ENCODE assay signal across 18 mouse cellular contexts in the genomic region with DNA sequence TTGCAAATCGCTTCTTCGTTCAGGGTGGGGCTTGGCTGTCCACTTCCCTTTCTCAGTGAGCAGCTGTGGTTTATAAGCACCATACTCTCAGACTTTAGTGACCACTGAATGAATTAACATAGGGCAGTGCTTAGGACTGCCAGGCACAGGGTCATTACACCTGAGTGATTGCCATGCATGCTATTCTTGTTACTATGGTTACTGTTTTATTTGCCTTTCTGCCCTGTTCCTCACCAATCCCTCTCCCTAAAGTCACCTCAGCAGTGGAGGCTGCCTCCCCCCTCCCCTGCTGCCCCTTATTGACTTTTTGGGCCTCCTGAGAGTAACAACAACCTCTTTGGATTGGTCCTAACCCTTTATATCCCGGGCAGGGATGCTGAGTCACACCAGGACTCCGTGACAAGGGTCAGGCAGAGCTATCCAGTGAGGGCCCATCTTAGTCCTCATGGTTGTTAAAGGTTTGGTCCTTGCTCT. TPM values are rescaled to one million over a fixed set of nuclear protein-coding genes. Genes with fewer than 3 reads are reported as not detected.
DNase-seq lines count a peak whose midpoint lies in the region; ATAC-seq and TF ChIP-seq lines count a peak whose summit lies in the region.
"Had no signal": no experiment of that assay in that cellular context is flagged by ENCODE, and none has a peak within 500 bp of the region (broad histone marks: within the 10 kb centered on the region; RNA-seq: fewer than 3 reads in every experiment).

No protein-coding gene starts in this region.

- H3K4me3 ChIP-seq in hindbrain, postnatal 0 days (ENCODE audit: low read length) = no peak overlapping the region
- H3K4me3 ChIP-seq in hindbrain, embryonic 14.5 days (replicated peaks; ENCODE audit: low read length) = no peak overlapping the region
- H3K4me3 ChIP-seq in midbrain, embryonic 11.5 days (ENCODE audit: low read depth, low read length) = no peak overlapping the region
- H3K4me3 ChIP-seq in midbrain, postnatal 0 days (ENCODE audit: low read depth, low read length) = no peak overlapping the region
- no peak overlapping the region for H3K4me3 ChIP-seq in intestine, postnatal 0 days (ENCODE audit: low read depth, low read length)
- no peak overlapping the region for H3K4me3 ChIP-seq in stomach, embryonic 16.5 days (replicated peaks; ENCODE audit: low read length)
- H3K4me3 ChIP-seq: embryonic facial prominence, embryonic 15.5 days; midbrain, embryonic 10.5 days had no signal

- DNase-seq in hindbrain, postnatal 0 days (ENCODE audit: low spot score) = no peak
- no peak for DNase-seq in hindbrain, embryonic 14.5 days (ENCODE audit: low spot score)
- peak; percentile 59 for DNase-seq in midbrain, embryonic 11.5 days (ENCODE audit: low spot score, missing footprints)
- DNase-seq in midbrain, postnatal 0 days (ENCODE audit: low spot score) = no peak
- no peak for DNase-seq in adipocyte (ENCODE audit: low spot score)
- DNase-seq in Muller cell, postnatal 12 days (ENCODE audit: inconsistent ontology term) = no peak
- DNase-seq: cerebellum, adult 18-20 months; retina, postnatal 1 day; thymus, adult 2 months had no signal

- H3K27ac ChIP-seq in hindbrain, postnatal 0 days = no peak overlapping the region
- no peak overlapping the region for H3K27ac ChIP-seq in hindbrain, embryonic 14.5 days
- no peak overlapping the region for H3K27ac ChIP-seq in midbrain, embryonic 11.5 days (ENCODE audit: low read depth, low read length)
- H3K27ac ChIP-seq in midbrain, postnatal 0 days (ENCODE audit: low read depth, low read length) = no peak overlapping the region
- H3K27ac ChIP-seq in intestine, postnatal 0 days (ENCODE audit: low read depth, low read length) = no peak overlapping the region
- no peak overlapping the region for H3K27ac ChIP-seq in stomach, embryonic 16.5 days (ENCODE audit: low read length)
- H3K27ac ChIP-seq: embryonic facial prominence, embryonic 15.5 days; midbrain, embryonic 10.5 days had no signal

- TF ChIP-seq CTCF in hindbrain, postnatal 0 days (IDR thresholded peaks at IDR 0.05; ENCODE audit: low read depth) = no peak
- TF ChIP-seq CTCF in midbrain, postnatal 0 days (IDR thresholded peaks at IDR 0.05) = no peak
- TF ChIP-seq CTCF in intestine, postnatal 0 days (IDR thresholded peaks at IDR 0.05; ENCODE audit: low read depth) = no peak

- no peaks in the 10 kb centered on the region for H3K4me1 ChIP-seq in hindbrain, postnatal 0 days (ENCODE audit: insufficient read depth, low read length)
- H3K4me1 ChIP-seq in hindbrain, embryonic 14.5 days (replicated peaks; ENCODE audit: control insufficient read depth, insufficient read depth, low read length) = no peaks in the 10 kb centered on the region
- 0 out of 2 replicates have a peak, but pooled peaks cover 3% of the 10 kb centered on the region for H3K4me1 ChIP-seq in midbrain, embryonic 11.5 days (ENCODE audit: control insufficient read depth, insufficient read depth, low read length)
- H3K4me1 ChIP-seq in midbrain, postnatal 0 days (ENCODE audit: insufficient read depth, low read length) = no peaks in the 10 kb centered on the region
- 0 out of 2 replicates have a peak, but pooled peaks cover 3% of the 10 kb centered on the region for H3K4me1 ChIP-seq in intestine, postnatal 0 days (replicated peaks; ENCODE audit: control insufficient read depth, insufficient read depth, low read length)
- peaks cover 3% of the 10 kb centered on the region for H3K4me1 ChIP-seq in stomach, embryonic 16.5 days (ENCODE audit: control insufficient read depth, insufficient read depth, low read length)
- H3K4me1 ChIP-seq: embryonic facial prominence, embryonic 15.5 days had no signal

- 0 out of 2 replicates have a peak, but pooled peaks have one; percentile 35 for ATAC-seq in hindbrain, postnatal 0 days
- ATAC-seq in hindbrain, embryonic 14.5 days (ENCODE audit: low FRiP score) = no peak
- ATAC-seq in midbrain, embryonic 11.5 days (ENCODE audit: low FRiP score) = peak; percentile 70; the same call in 1 of the 2 replicates
- no peak for ATAC-seq in midbrain, postnatal 0 days (ENCODE audit: low FRiP score)
- peak; percentile 37; the same call in 1 of the 2 replicates for ATAC-seq in intestine, postnatal 0 days
- peak; percentile 75; the same call in 1 of the 2 replicates for ATAC-seq in stomach, embryonic 16.5 days (ENCODE audit: insufficient read depth, low FRiP score)
- ATAC-seq: forebrain, embryonic 16.5 days; hindbrain, embryonic 16.5 days had no signal

- no peak overlapping the region for H3K9ac ChIP-seq in hindbrain, postnatal 0 days (replicated peaks; ENCODE audit: low read length)
- no peak overlapping the region for H3K9ac ChIP-seq in hindbrain, embryonic 14.5 days
- no peak overlapping the region for H3K9ac ChIP-seq in midbrain, embryonic 11.5 days (ENCODE audit: low read length)
- no peak overlapping the region for H3K9ac ChIP-seq in midbrain, postnatal 0 days (replicated peaks; ENCODE audit: low read length, poor library complexity, severe bottlenecking)
- no peak overlapping the region for H3K9ac ChIP-seq in intestine, postnatal 0 days (ENCODE audit: low read depth, low read length)
- no peak overlapping the region for H3K9ac ChIP-seq in stomach, embryonic 16.5 days (ENCODE audit: low read length)
- H3K9ac ChIP-seq: embryonic facial prominence, embryonic 15.5 days had no signal

- no peaks in the 10 kb centered on the region for H3K9me3 ChIP-seq in hindbrain, postnatal 0 days (ENCODE audit: low read length)
- H3K9me3 ChIP-seq in hindbrain, embryonic 14.5 days (ENCODE audit: control insufficient read depth, low read length) = no peaks in the 10 kb centered on the region
- H3K9me3 ChIP-seq in midbrain, embryonic 11.5 days (ENCODE audit: control insufficient read depth, low read length) = no peaks in the 10 kb centered on the region
- no peaks in the 10 kb centered on the region for H3K9me3 ChIP-seq in midbrain, postnatal 0 days (ENCODE audit: low read length)
- H3K9me3 ChIP-seq in intestine, postnatal 0 days (ENCODE audit: control insufficient read depth) = no peaks in the 10 kb centered on the region
- no peaks in the 10 kb centered on the region for H3K9me3 ChIP-seq in stomach, embryonic 16.5 days (replicated peaks; ENCODE audit: control insufficient read depth, low read length)
- H3K9me3 ChIP-seq: embryonic facial prominence, embryonic 15.5 days; midbrain, embryonic 10.5 days had no signal

- WGBS in hindbrain, postnatal 0 days = 56% methylated on average over 4 of the region's 4 CpGs
- 55% methylated on average over 4 of the region's 4 CpGs for WGBS in hindbrain, embryonic 14.5 days
- 51% methylated on average over 4 of the region's 4 CpGs for WGBS in midbrain, embryonic 11.5 days
- 65% methylated on average over 4 of the region's 4 CpGs for WGBS in midbrain, postnatal 0 days
- 36% methylated on average over 4 of the region's 4 CpGs for WGBS in intestine, postnatal 0 days
- 46% methylated on average over 4 of the region's 4 CpGs for WGBS in stomach, embryonic 16.5 days

- no peak overlapping the region for H3K4me2 ChIP-seq in hindbrain, postnatal 0 days (ENCODE audit: low read depth, low read length)
- no peak overlapping the region for H3K4me2 ChIP-seq in hindbrain, embryonic 14.5 days (replicated peaks)
- no peak overlapping the region for H3K4me2 ChIP-seq in midbrain, embryonic 11.5 days
- H3K4me2 ChIP-seq in midbrain, postnatal 0 days (ENCODE audit: low read depth, low read length, poor library complexity, severe bottlenecking) = no peak overlapping the region
- no peak overlapping the region for H3K4me2 ChIP-seq in intestine, postnatal 0 days (replicated peaks; ENCODE audit: low read depth)
- H3K4me2 ChIP-seq in stomach, embryonic 16.5 days (ENCODE audit: low read depth, low read length) = no peak overlapping the region
- H3K4me2 ChIP-seq: embryonic facial prominence, embryonic 15.5 days had no signal

- no peaks in the 10 kb centered on the region for H3K36me3 ChIP-seq in hindbrain, postnatal 0 days (ENCODE audit: insufficient read depth, low read length)
- H3K36me3 ChIP-seq in hindbrain, embryonic 14.5 days (replicated peaks; ENCODE audit: control insufficient read depth, insufficient read depth) = no peaks in the 10 kb centered on the region
- H3K36me3 ChIP-seq in midbrain, embryonic 11.5 days (ENCODE audit: control insufficient read depth, insufficient read depth, low read length) = no peaks in the 10 kb centered on the region
- H3K36me3 ChIP-seq in midbrain, postnatal 0 days (ENCODE audit: insufficient read depth, low read length) = no peaks in the 10 kb centered on the region
- H3K36me3 ChIP-seq in intestine, postnatal 0 days (ENCODE audit: control insufficient read depth, insufficient read depth) = no peaks in the 10 kb centered on the region
- H3K36me3 ChIP-seq in stomach, embryonic 16.5 days (ENCODE audit: control insufficient read depth, insufficient read depth, low read length) = no peaks in the 10 kb centered on the region
- H3K36me3 ChIP-seq: embryonic facial prominence, embryonic 15.5 days; midbrain, embryonic 10.5 days had no signal

- peaks cover 9% of the 10 kb centered on the region for H3K27me3 ChIP-seq in hindbrain, postnatal 0 days (ENCODE audit: insufficient read depth, low read length)
- H3K27me3 ChIP-seq in hindbrain, embryonic 14.5 days (ENCODE audit: control insufficient read depth, insufficient read depth, low read length) = peaks cover 13% of the 10 kb centered on the region
- H3K27me3 ChIP-seq in midbrain, embryonic 11.5 days (ENCODE audit: control insufficient read depth, insufficient read depth, low read length) = peaks cover 9% of the 10 kb centered on the region
- H3K27me3 ChIP-seq in midbrain, postnatal 0 days (ENCODE audit: insufficient read depth, low read length) = peaks cover 10% of the 10 kb centered on the region; the same call in 1 of the 2 replicates
- 0 out of 2 replicates have a peak, but pooled peaks cover 4% of the 10 kb centered on the region for H3K27me3 ChIP-seq in intestine, postnatal 0 days (replicated peaks; ENCODE audit: control insufficient read depth, insufficient read depth, low read length)
- H3K27me3 ChIP-seq in stomach, embryonic 16.5 days (ENCODE audit: control insufficient read depth, insufficient read depth, low read length) = peaks cover 8% of the 10 kb centered on the region

RNA-seq across cellular contexts. Expression of a gene that starts 5.3 kb away (rescaled TPM):
- 0.11 TPM in 1 of 2 replicates, not detected in the other for total RNA-seq in hindbrain, postnatal 0 days (2014; rRNA removed)
- 0.24 and 0.29 TPM in 2 replicates for polyA plus RNA-seq in hindbrain, postnatal 0 days (2015; fragmentation: Nextera tagmentation; extraction: Ambion mirVana)
- polyA plus RNA-seq in hindbrain, embryonic 14.5 days (2014; fragmentation: Nextera tagmentation; extraction: Ambion mirVana) = 0.20 TPM in 1 of 2 replicates, not detected in the other
- polyA plus RNA-seq in midbrain, embryonic 11.5 days (2014; fragmentation: Nextera tagmentation; extraction: Ambion mirVana) = not detected in 2 replicates
- 0.16 TPM in 1 of 2 replicates, not detected in the other for total RNA-seq in midbrain, postnatal 0 days (2014; rRNA removed)
- 0.12 and 0.51 TPM in 2 replicates for polyA plus RNA-seq in midbrain, postnatal 0 days (2015; fragmentation: Nextera tagmentation; extraction: Ambion mirVana)
- 4.7 and 5.3 TPM in 2 replicates for polyA plus RNA-seq in intestine, postnatal 0 days (2015; fragmentation: Nextera tagmentation; extraction: Ambion mirVana)
- polyA plus RNA-seq in stomach, embryonic 16.5 days (2015; fragmentation: Nextera tagmentation; extraction: Ambion mirVana) = 5.3 and 6.2 TPM in 2 replicates
- polyA plus RNA-seq: forebrain, embryonic 16.5 days; midbrain, embryonic 10.5 days had no signal

RNA-seq across cellular contexts. Expression of a gene that starts 33.5 kb away (rescaled TPM):
- 2.0 and 5.1 TPM in 2 replicates for total RNA-seq in hindbrain, postnatal 0 days (2014; rRNA removed)
- polyA plus RNA-seq in hindbrain, postnatal 0 days (2015; fragmentation: Nextera tagmentation; extraction: Ambion mirVana) = 20.3 and 21.3 TPM in 2 replicates
- polyA plus RNA-seq in hindbrain, embryonic 14.5 days (2014; fragmentation: Nextera tagmentation; extraction: Ambion mirVana) = 5.3 and 9.3 TPM in 2 replicates
- 2.3 and 2.8 TPM in 2 replicates for polyA plus RNA-seq in midbrain, embryonic 11.5 days (2014; fragmentation: Nextera tagmentation; extraction: Ambion mirVana)
- total RNA-seq in midbrain, postnatal 0 days (2014; rRNA removed) = 0.47 and 11.1 TPM in 2 replicates
- polyA plus RNA-seq in midbrain, postnatal 0 days (2015; fragmentation: Nextera tagmentation; extraction: Ambion mirVana) = 7.8 and 10.1 TPM in 2 replicates
- polyA plus RNA-seq in intestine, postnatal 0 days (2015; fragmentation: Nextera tagmentation; extraction: Ambion mirVana) = 15.7 and 16.8 TPM in 2 replicates
- polyA plus RNA-seq in stomach, embryonic 16.5 days (2015; fragmentation: Nextera tagmentation; extraction: Ambion mirVana) = 89.1 and 128 TPM in 2 replicates

RNA-seq across cellular contexts. Expression of a gene that starts 36.7 kb away (rescaled TPM):
- 2.3 and 6.6 TPM in 2 replicates for total RNA-seq in hindbrain, postnatal 0 days (2014; rRNA removed)
- polyA plus RNA-seq in hindbrain, postnatal 0 days (2015; fragmentation: Nextera tagmentation; extraction: Ambion mirVana) = 2.5 and 3.8 TPM in 2 replicates
- 4.6 and 6.8 TPM in 2 replicates for polyA plus RNA-seq in hindbrain, embryonic 14.5 days (2014; fragmentation: Nextera tagmentation; extraction: Ambion mirVana)
- 60.8 and 67.1 TPM in 2 replicates for polyA plus RNA-seq in midbrain, embryonic 11.5 days (2014; fragmentation: Nextera tagmentation; extraction: Ambion mirVana)
- 1.3 and 2.3 TPM in 2 replicates for total RNA-seq in midbrain, postnatal 0 days (2014; rRNA removed)
- 0.88 and 0.90 TPM in 2 replicates for polyA plus RNA-seq in midbrain, postnatal 0 days (2015; fragmentation: Nextera tagmentation; extraction: Ambion mirVana)
- polyA plus RNA-seq in intestine, postnatal 0 days (2015; fragmentation: Nextera tagmentation; extraction: Ambion mirVana) = 7.1 and 8.2 TPM in 2 replicates
- polyA plus RNA-seq in stomach, embryonic 16.5 days (2015; fragmentation: Nextera tagmentation; extraction: Ambion mirVana) = 23.0 and 25.7 TPM in 2 replicates

RNA-seq across cellular contexts. Expression of a gene that starts 41.0 kb away (rescaled TPM):
- total RNA-seq in hindbrain, postnatal 0 days (2014; rRNA removed) = not detected in 2 replicates
- 0.46 and 0.48 TPM in 2 replicates for polyA plus RNA-seq in hindbrain, postnatal 0 days (2015; fragmentation: Nextera tagmentation; extraction: Ambion mirVana)
- polyA plus RNA-seq in hindbrain, embryonic 14.5 days (2014; fragmentation: Nextera tagmentation; extraction: Ambion mirVana) = 0.21 and 0.22 TPM in 2 replicates
- polyA plus RNA-seq in midbrain, embryonic 11.5 days (2014; fragmentation: Nextera tagmentation; extraction: Ambion mirVana) = 0.08 and 0.12 TPM in 2 replicates
- 0.09 TPM in 1 of 2 replicates, not detected in the other for total RNA-seq in midbrain, postnatal 0 days (2014; rRNA removed)
- 0.19 TPM in 1 of 2 replicates, not detected in the other for polyA plus RNA-seq in midbrain, postnatal 0 days (2015; fragmentation: Nextera tagmentation; extraction: Ambion mirVana)
- 0.25 and 0.60 TPM in 2 replicates for polyA plus RNA-seq in intestine, postnatal 0 days (2015; fragmentation: Nextera tagmentation; extraction: Ambion mirVana)
- polyA plus RNA-seq in stomach, embryonic 16.5 days (2015; fragmentation: Nextera tagmentation; extraction: Ambion mirVana) = 0.39 and 0.43 TPM in 2 replicates
- total RNA-seq: ES-E14 had no signal
- polyA plus RNA-seq: embryonic facial prominence, embryonic 15.5 days; gonadal fat pad, adult 2 months; heart, embryonic 16.5 days; midbrain, embryonic 10.5 days; thymus, adult 2 months had no signal

RNA-seq across cellular contexts. Expression of a gene that starts 48.2 kb away (rescaled TPM):
- 3.7 and 4.2 TPM in 2 replicates for total RNA-seq in hindbrain, postnatal 0 days (2014; rRNA removed)
- polyA plus RNA-seq in hindbrain, postnatal 0 days (2015; fragmentation: Nextera tagmentation; extraction: Ambion mirVana) = 1.4 and 2.6 TPM in 2 replicates
- polyA plus RNA-seq in hindbrain, embryonic 14.5 days (2014; fragmentation: Nextera tagmentation; extraction: Ambion mirVana) = 2.0 and 3.2 TPM in 2 replicates
- 3.3 and 3.6 TPM in 2 replicates for polyA plus RNA-seq in midbrain, embryonic 11.5 days (2014; fragmentation: Nextera tagmentation; extraction: Ambion mirVana)
- total RNA-seq in midbrain, postnatal 0 days (2014; rRNA removed) = 5.4 and 6.5 TPM in 2 replicates
- 1.9 and 2.1 TPM in 2 replicates for polyA plus RNA-seq in midbrain, postnatal 0 days (2015; fragmentation: Nextera tagmentation; extraction: Ambion mirVana)
- 5.9 and 6.6 TPM in 2 replicates for polyA plus RNA-seq in intestine, postnatal 0 days (2015; fragmentation: Nextera tagmentation; extraction: Ambion mirVana)
- 22.5 and 23.3 TPM in 2 replicates for polyA plus RNA-seq in stomach, embryonic 16.5 days (2015; fragmentation: Nextera tagmentation; extraction: Ambion mirVana)

Comparison
In these comparisons a context has a peak if more than half of its experiments do, and no peak if none do; other contexts are left out.
1. ATAC-seq: peak in hindbrain, postnatal 0 days (single experiment), midbrain, embryonic 11.5 days (single experiment), intestine, postnatal 0 days (single experiment) and stomach, embryonic 16.5 days (single experiment); none in hindbrain, embryonic 14.5 days (single experiment) and midbrain, postnatal 0 days (single experiment).